Mouse (Mus musculus) hindbrain, embryonic 15.5 days (tissue): ENCODE results near the gene Pxt1. TPM values are rescaled to one million over a fixed set of nuclear protein-coding genes. Genes with fewer than 3 reads are reported as not detected.

Experiments
- ATAC-seq: fragments of 200-750 bp; cut with Nextera tagmentation; 2 replicates; pipeline ENCODE4 v1.8.0; 2017; ENCODE audit warnings: low read depth, moderate number of reproducible peaks, moderate TSS enrichment; ENCODE audit not compliant: low FRiP score
- H3K27ac ChIP-seq: fragments of 300-500 bp; sonication (generic); replicated peaks from 2 replicates; pipeline ENCODE4 v1.5.1; 2015; ENCODE audit warnings: mild to moderate bottlenecking, inconsistent platforms
- H3K27me3 ChIP-seq: fragments of 300-500 bp; sonication (generic); 2 replicates; pipeline ENCODE4 v1.6.1; 2015; ENCODE audit warnings: control low read depth, inconsistent platforms
- H3K36me3 ChIP-seq: fragments of 300-500 bp; sonication (generic); 2 replicates; pipeline ENCODE4 v1.6.1; 2015; ENCODE audit warnings: control low read depth, inconsistent platforms
- H3K4me1 ChIP-seq: fragments of 300-500 bp; sonication (generic); replicated peaks from 2 replicates; pipeline ENCODE4 v1.6.1; 2015; ENCODE audit warnings: control low read depth, inconsistent platforms
- H3K4me2 ChIP-seq: fragments of 300-500 bp; sonication (generic); 2 replicates; pipeline ENCODE4 v1.6.1; 2015; ENCODE audit warnings: moderate library complexity, mild to moderate bottlenecking, inconsistent platforms
- H3K4me3 ChIP-seq: fragments of 300-500 bp; sonication (generic); 2 replicates; pipeline ENCODE4 v1.5.1; 2015; ENCODE audit warnings: mild to moderate bottlenecking, inconsistent platforms
- H3K9ac ChIP-seq: fragments of 300-500 bp; sonication (generic); 2 replicates; pipeline ENCODE4 v1.6.1; 2015; ENCODE audit warnings: inconsistent platforms
- H3K9me3 ChIP-seq: fragments of 300-500 bp; sonication (generic); 2 replicates; pipeline ENCODE4 v1.6.1; 2016; ENCODE audit warnings: control low read depth, inconsistent platforms
- WGBS: fragments of 180-500 bp; shearing (Covaris S2); methylation state at CpG from one replicate; pipeline ENCODE4 v1.1.7; 2015; 5-methylcytosine and 5-hydroxymethylcytosine counted together
- polyA plus RNA-seq: library from polyadenylated mRNA; unstranded; fragments of >200 nt; fragmentation: Nextera tagmentation; extraction: Ambion mirVana; gene quantifications from 2 replicates; pipeline ENCODE4 v1.2.1, GENCODE M21; 2015

The Pxt1 gene
- polyA plus RNA-seq, 1 experiment from 2014 or later = not detected

DNA sequence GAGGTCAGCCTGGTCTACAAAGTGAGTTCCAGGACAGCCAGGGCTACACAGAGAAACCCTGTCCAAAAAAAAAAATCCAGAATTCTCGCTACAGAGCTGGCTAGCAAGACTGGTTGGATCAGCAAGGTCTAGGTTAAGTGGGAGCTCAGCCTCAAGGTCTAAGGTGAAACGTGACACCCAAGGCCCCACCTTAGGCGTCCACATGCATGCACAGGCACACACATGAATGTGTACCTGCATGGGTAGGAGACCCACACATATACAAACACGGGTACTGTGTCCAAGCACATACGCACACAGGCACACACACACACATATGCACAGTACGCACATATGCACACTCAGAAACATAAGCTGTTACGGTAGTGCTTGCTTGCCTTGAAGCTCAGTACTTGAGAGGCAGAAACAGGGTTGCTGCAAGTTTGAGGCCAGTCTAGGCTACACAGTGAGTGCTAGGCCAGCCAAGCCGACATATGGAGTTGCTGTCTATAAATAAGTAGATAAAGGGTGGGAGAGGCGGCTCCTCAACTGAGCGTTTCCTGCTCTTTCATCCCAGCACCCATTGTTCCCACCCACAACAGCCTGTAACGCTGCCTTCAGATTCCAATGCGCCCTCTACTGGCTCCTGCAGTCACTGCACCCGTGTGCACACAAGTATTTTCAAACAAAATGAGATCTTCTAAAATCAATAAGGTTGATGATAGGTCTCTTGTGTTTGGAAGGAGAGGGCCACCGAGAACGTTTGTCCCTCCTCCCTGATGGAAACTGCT lies 16.6 kb downstream of the Pxt1 start:
- 51% methylated on average over 15 of the region's 15 CpGs for WGBS
- H3K9me3 ChIP-seq = no peaks in the 10 kb centered on the region
- H3K4me3 ChIP-seq = no peak overlapping the region
- no peak overlapping the region for H3K27ac ChIP-seq
- H3K4me1 ChIP-seq = peaks cover 9% of the 10 kb centered on the region
- no peaks in the 10 kb centered on the region for H3K27me3 ChIP-seq
- H3K4me2 ChIP-seq = no peak overlapping the region
- no peak overlapping the region for H3K9ac ChIP-seq
- no peaks in the 10 kb centered on the region for H3K36me3 ChIP-seq
- peak; percentile 35; the same call in 1 of the 2 replicates for ATAC-seq

DNA sequence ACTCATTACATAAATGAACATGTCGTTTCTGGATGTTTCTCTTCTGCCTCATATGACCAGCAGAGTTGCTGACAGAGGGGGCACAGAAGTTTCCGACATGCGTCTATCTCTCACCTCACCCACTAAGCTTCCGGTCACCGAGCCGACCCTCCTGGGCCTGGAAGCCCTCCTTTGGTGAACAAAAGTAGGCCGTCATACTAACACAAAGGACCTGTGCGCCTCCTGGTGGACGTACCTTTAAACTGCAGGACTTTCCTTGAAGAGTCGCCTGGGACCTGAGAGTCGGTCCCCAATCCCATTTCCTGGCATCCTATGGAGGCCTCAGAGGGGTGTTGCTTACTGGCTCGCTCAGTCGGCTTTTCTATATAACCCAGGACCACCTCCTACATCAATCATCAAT lies 17.3 kb downstream of the Pxt1 start:
- no peak overlapping the region for H3K27ac ChIP-seq
- ATAC-seq = no peak
- no peaks in the 10 kb centered on the region for H3K9me3 ChIP-seq
- peaks cover 9% of the 10 kb centered on the region for H3K4me1 ChIP-seq
- H3K9ac ChIP-seq = no peak overlapping the region
- H3K36me3 ChIP-seq = no peaks in the 10 kb centered on the region
- H3K4me2 ChIP-seq = no peak overlapping the region
- H3K4me3 ChIP-seq = no peak overlapping the region
- H3K27me3 ChIP-seq = no peaks in the 10 kb centered on the region
- 13% methylated on average over 13 of the region's 13 CpGs for WGBS

DNA sequence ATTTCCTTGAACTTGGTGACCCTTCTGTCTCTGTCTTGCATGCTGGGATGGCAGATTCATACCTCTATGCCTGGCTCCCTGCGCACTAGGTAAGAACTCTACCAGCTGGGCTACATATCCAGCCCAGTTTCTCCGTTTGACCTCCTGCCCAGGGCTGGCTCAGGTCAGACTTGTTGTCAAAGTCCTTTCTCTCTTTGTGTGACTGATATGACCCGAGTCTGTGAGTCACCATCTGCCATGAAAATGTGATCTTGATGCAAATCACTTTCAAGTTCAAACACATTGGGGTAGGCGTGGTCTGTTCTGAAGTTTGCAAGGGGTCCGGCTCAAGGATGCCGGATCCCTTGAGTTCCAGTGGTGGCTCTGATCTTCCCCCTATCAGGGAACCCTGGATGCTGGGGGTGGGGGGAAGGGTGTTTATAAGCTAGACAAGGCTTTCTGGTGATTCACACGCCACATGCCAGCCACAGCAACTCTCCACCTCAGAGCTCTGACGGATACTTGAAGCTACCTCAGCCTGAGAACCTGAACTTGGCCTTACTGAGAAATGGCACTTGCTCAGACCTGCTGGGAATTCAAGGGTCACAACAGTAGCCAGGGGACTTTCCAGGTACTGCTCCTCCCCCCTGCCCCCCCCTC lies 18.6 kb downstream of the Pxt1 start:
- H3K4me2 ChIP-seq = no peak overlapping the region
- WGBS = 82% methylated on average over 8 of the region's 8 CpGs
- H3K27me3 ChIP-seq = no peaks in the 10 kb centered on the region
- H3K4me3 ChIP-seq = no peak overlapping the region
- H3K9me3 ChIP-seq = no peaks in the 10 kb centered on the region
- H3K27ac ChIP-seq = no peak overlapping the region
- no peak for ATAC-seq
- H3K4me1 ChIP-seq = peaks cover under 1% of the 10 kb centered on the region
- no peak overlapping the region for H3K9ac ChIP-seq
- no peaks in the 10 kb centered on the region for H3K36me3 ChIP-seq

DNA sequence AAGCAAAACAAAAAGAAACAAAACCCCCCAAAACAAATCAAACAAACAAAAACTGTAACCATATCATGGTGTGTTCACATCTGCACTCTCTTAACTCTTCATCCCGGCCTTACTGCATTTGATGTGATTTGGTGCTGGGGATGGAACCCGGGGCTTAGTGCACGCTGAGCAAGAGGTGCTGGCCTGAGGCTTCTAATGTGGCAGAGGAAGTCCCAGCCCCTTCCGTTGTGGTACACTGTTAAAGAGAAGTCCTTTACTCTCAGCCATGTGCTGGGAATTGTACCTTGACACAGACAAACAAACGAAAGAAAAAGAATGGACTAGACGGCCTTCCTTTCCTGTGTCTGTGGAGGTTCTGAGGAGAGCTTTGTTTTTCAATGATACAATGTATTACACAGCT lies 21.5 kb downstream of the Pxt1 start:
- H3K4me1 ChIP-seq = no peaks in the 10 kb centered on the region
- H3K9ac ChIP-seq = no peak overlapping the region
- 77% methylated on average over 6 of the region's 6 CpGs for WGBS
- H3K4me2 ChIP-seq = no peak overlapping the region
- no peak overlapping the region for H3K4me3 ChIP-seq
- H3K36me3 ChIP-seq = no peaks in the 10 kb centered on the region
- no peak overlapping the region for H3K27ac ChIP-seq
- no peak for ATAC-seq
- H3K27me3 ChIP-seq = no peaks in the 10 kb centered on the region
- H3K9me3 ChIP-seq = no peaks in the 10 kb centered on the region

DNA sequence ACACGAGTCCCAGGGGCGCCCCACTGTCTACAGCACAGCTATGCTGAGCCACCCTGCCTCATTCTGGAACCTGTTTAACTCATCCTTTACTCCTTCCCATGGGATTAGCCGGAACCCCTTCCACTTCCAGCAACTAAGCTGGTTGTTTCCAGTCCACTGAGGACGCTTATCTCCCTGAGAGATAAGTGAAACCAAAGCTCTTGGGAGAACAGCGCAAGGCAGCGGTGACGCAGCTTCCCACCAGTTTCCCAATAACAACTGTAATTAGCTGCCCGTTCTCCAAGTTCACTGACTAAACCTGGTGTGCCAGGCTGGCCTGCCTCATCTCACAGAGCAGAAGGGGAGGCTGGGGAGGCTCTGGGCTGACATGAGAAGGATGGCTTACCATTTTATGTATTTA lies 22.6 kb downstream of the Pxt1 start:
- 72% methylated on average over 8 of the region's 8 CpGs for WGBS
- H3K4me1 ChIP-seq = no peaks in the 10 kb centered on the region
- H3K36me3 ChIP-seq = no peaks in the 10 kb centered on the region
- no peaks in the 10 kb centered on the region for H3K9me3 ChIP-seq
- no peak overlapping the region for H3K4me2 ChIP-seq
- H3K27ac ChIP-seq = no peak overlapping the region
- no peak overlapping the region for H3K9ac ChIP-seq
- no peak overlapping the region for H3K4me3 ChIP-seq
- no peaks in the 10 kb centered on the region for H3K27me3 ChIP-seq
- ATAC-seq = no peak

DNA sequence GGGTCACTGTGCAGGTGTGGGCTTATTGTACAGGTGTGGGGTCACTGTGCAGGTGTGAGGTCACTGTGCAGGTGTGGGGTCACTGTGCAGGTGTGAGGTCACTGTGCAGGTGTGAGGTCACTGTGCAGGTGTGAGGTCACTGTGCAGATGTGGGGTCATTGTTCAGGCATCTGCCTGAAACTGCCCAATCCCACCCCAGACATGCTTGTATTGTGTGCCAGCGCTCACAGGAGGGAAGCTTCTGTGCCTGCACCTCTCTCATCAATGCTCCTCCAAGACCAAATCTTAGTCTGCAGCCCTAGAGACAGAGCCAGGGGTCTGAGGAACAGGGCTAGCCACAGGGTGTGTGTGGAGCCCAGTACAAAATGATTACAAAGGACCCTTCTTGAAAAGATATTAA lies 27.1 kb downstream of the Pxt1 start:
- H3K9ac ChIP-seq = no peak overlapping the region
- H3K9me3 ChIP-seq = no peaks in the 10 kb centered on the region
- H3K36me3 ChIP-seq = no peaks in the 10 kb centered on the region
- 100% methylated on average over 1 of the region's 1 CpGs for WGBS
- H3K4me1 ChIP-seq = no peaks in the 10 kb centered on the region
- H3K27me3 ChIP-seq = no peaks in the 10 kb centered on the region
- ATAC-seq = no peak
- H3K4me3 ChIP-seq = no peak overlapping the region
- H3K27ac ChIP-seq = no peak overlapping the region
- no peak overlapping the region for H3K4me2 ChIP-seq

DNA sequence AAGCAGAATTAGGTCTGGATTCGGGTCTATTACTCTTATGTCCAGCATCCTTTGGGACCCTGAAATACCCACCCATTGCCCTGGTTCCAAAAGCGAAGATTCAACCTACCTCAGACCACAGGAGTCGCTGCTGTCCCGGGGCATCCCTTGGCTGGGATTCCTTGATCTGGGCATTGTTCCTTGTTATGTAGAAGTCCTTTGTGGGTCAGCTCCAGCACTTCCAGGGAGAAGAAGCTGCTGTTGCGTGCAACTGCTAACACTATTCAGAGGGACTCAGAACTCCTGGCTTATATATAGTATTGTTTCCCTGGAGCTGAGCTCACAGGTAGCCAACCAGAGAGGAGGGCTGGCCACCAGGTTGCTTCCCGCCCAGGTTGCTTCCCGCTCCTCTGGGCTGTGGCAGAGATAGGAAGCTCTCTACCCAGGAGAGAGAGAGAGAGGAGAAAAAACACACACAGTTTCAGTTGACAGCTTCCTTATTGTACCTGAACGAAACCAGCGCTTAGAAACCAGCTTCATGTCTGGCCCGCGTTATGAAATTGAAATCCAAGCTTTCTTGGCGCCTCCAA lies 28.5 kb downstream of the Pxt1 start, which contains the start of gene 4930539E08Rik:
Gene 4930539E08Rik (minus strand): TSS at position 265 of the 569 bp plus-strand sequence.
- no peaks in the 10 kb centered on the region for H3K36me3 ChIP-seq
- no peaks in the 10 kb centered on the region for H3K27me3 ChIP-seq
- no peaks in the 10 kb centered on the region for H3K9me3 ChIP-seq
- no peak within 1 kb of the TSS for H3K4me2 ChIP-seq
- H3K4me1 ChIP-seq = no peaks in the 10 kb centered on the region
- H3K9ac ChIP-seq = no peak within 1 kb of the TSS
- H3K27ac ChIP-seq = no peak within 1 kb of the TSS
- 61% methylated on average over 12 of the region's 12 CpGs for WGBS
- no peak for ATAC-seq
- H3K4me3 ChIP-seq = no peak within 1 kb of the TSS

DNA sequence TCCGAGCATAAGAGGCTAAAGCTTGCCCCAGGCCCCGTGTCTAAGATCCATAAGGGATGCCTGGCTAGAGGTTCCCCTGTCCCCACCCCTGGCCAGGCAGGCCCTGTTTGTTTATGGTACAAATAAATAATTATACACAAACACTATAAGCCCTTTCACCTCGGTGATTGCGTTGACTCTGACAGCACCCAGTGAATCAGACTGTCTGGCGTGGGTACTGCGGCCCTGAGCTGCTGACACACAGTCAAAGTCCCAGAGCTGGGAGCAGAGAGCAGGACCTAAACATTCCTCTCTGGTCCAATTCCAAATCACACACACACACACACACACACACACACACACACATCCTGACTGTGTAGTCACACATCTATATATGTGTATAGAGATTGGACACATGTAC lies 29.7 kb downstream of the Pxt1 start:
- H3K27me3 ChIP-seq = peaks cover 7% of the 10 kb centered on the region; the same call in 1 of the 2 replicates
- 83% methylated on average over 6 of the region's 6 CpGs for WGBS

DNA sequence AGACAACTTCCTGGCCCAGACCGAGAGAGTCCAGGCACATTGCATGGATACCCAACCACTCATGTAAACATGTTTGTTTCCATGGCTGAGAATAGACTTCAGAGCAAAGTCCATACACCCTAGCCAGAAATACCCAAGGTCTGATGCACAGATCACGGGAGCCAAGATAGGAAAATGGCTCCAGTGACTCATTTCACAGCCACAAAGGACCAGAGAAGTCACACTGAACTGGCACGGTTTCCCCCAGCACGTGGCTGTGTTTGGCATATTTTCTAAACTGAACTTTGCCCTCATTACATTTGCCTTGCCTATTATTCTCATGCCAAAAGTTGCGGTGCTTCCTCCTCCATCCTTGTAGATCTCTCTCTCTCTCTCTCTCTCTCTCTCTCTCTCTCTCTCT lies 30.4 kb downstream of the Pxt1 start:
- Histone ChIP-seq H3K9ac (no peak overlapping the region), H3K4me3 (no peak overlapping the region), H3K36me3 (no peaks in the 10 kb centered on the region), H3K27ac (no peak overlapping the region), H3K27me3 (peaks cover 7% of the 10 kb centered on the region; the same call in 1 of the 2 replicates), H3K4me1 (peaks cover 6% of the 10 kb centered on the region; the same call in 1 of the 2 replicates), H3K4me2 (no peak overlapping the region), H3K9me3 (no peaks in the 10 kb centered on the region)
- no peak for ATAC-seq
- WGBS = 78% methylated on average over 5 of the region's 5 CpGs

More for the DNA sequence above, 29.7 kb downstream of the Pxt1 start:
- no peak for ATAC-seq
- no peaks in the 10 kb centered on the region for H3K9me3 ChIP-seq
- H3K27ac ChIP-seq = no peak overlapping the region
- H3K9ac ChIP-seq = no peak overlapping the region
- peaks cover 6% of the 10 kb centered on the region; the same call in 1 of the 2 replicates for H3K4me1 ChIP-seq
- no peak overlapping the region for H3K4me2 ChIP-seq
- no peak overlapping the region for H3K4me3 ChIP-seq
- no peaks in the 10 kb centered on the region for H3K36me3 ChIP-seq

DNA sequence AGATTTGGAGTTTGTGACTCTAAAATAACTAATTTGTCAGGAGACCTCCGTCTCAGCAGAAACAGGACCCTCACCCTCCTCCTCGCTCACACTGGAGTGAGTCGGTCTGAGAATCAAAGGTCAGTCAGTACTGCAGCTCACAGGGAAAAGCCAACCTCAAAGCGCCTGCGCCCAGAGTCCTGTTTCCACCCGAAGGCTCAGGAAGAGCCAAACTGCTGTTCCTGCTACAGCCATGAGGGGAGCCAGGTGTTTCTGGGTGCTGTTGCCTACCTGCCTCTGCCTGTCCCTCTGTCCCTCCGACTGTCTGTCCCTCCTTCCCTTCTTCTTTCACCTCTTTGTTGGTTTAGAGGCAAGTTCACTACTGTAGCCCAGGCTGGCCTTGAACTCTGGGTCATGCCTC lies 33.5 kb downstream of the Pxt1 start:
- Histone ChIP-seq H3K27ac (no peak overlapping the region), H3K4me1 (peaks cover 11% of the 10 kb centered on the region), H3K9me3 (no peaks in the 10 kb centered on the region), H3K9ac (no peak overlapping the region), H3K36me3 (no peaks in the 10 kb centered on the region), H3K4me3 (no peak overlapping the region), H3K4me2 (no peak overlapping the region), H3K27me3 (peaks cover 7% of the 10 kb centered on the region; the same call in 1 of the 2 replicates)
- ATAC-seq = no peak
- WGBS = 30% methylated on average over 7 of the region's 7 CpGs

DNA sequence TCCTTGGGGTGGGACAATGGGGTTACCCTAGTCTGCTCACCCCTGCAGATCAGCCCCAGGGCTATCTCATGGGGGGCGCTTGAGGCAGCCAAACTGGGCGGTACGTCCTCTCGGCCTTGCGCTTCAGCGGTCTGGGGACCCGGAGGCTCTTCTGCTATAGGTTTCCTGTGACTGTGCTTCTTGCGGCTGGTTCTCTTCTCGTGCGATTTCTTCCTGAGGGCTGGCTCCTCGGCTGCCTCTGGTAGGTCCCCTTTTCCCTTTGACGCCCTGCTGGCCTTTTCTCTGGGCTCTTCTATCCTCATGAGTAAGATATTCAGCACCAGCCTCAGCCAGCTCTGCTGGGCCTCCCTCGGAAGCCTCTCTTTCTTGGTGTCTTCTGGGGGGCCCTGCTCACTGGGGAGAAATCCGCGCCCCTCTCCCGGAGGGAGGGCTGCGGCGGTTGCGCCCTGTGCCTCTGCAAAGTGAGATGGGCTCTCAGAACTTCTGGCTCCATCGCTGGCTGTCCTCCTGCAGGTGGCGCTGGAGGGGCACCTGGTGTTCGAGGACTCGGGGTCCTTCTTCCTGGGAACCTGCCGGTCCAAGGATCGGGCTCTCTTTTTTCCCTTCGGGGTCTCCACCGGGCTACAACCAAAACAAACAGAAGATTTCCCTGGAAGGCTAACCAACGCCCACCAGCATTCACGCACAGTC lies 34.2 kb downstream of the Pxt1 start:
- Histone ChIP-seq H3K4me3 (0 out of 2 replicates have a peak overlapping the region, but pooled peaks have one; percentile 12), H3K36me3 (no peaks in the 10 kb centered on the region), H3K4me1 (peaks cover 19% of the 10 kb centered on the region), H3K9ac (no peak overlapping the region), H3K4me2 (peak overlapping the region; percentile 43), H3K27me3 (peaks cover 7% of the 10 kb centered on the region; the same call in 1 of the 2 replicates), H3K27ac (no peak overlapping the region), H3K9me3 (no peaks in the 10 kb centered on the region)
- 7% methylated on average over 29 of the region's 29 CpGs for WGBS
- ATAC-seq = no peak

DNA sequence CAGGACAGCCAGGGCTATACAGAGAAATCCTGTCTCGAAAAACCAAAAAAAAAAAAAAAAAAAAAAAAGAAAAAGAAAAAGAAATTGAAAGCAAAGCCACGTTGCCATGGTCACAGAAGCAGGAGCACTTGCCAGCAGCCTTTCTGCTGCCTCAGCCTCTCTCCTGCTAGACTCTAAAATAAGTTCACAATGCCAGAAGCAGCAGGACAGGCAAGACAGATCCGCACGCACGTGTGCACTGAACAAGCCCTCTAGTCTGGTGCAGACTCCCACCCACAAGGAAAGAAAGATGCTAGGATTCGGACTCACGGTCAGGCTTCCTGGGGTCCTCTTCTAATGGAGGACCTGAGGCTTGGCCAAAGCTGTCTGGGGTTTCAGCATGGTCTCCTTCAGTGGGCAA lies 35.7 kb downstream of the Pxt1 start:
- Histone ChIP-seq H3K27ac (no peak overlapping the region), H3K4me3 (no peak overlapping the region), H3K27me3 (peaks cover 7% of the 10 kb centered on the region; the same call in 1 of the 2 replicates), H3K4me2 (no peak overlapping the region), H3K9ac (no peak overlapping the region), H3K36me3 (no peaks in the 10 kb centered on the region), H3K9me3 (no peaks in the 10 kb centered on the region), H3K4me1 (peaks cover 23% of the 10 kb centered on the region)
- no peak for ATAC-seq
- 49% methylated on average over 7 of the region's 7 CpGs for WGBS
